Mouse (Mus musculus) CH12.LX (cell line): Measurements from ENCODE around the gene Mecr.

Source experiments
- CTCF ChIP-seq, 2 experiments: IDR thresholded peaks in 1 of 2; conservative IDR thresholded peaks in 1 of 2; 2 replicates each; pipeline ENCODE4 v1.5.1; 2011 to 2012; ENCODE audit warnings: low read depth in 2 of 2, low read length in 2 of 2, improper control_type of control experiment in 1 of 2, inconsistent platforms in 1 of 2, mild to moderate bottlenecking in 1 of 2, moderate library complexity in 1 of 2
- EP300 ChIP-seq: IDR thresholded peaks from 2 replicates; pipeline ENCODE4 v1.6.1; 2011; ENCODE audit warnings: low read length, improper control_type of control experiment
- ETS1 ChIP-seq: conservative IDR thresholded peaks from 2 replicates; pipeline ENCODE4 v1.6.1; 2012; ENCODE audit warnings: low read depth, mild to moderate bottlenecking, inconsistent platforms, low read length, improper control_type of control experiment, moderate library complexity
- JUND ChIP-seq: conservative IDR thresholded peaks from 2 replicates; pipeline ENCODE4 v1.6.1; 2011; ENCODE audit warnings: low read depth, low read length, improper control_type of control experiment
- TCF12 ChIP-seq: IDR thresholded peaks from 2 replicates; pipeline ENCODE4 v1.6.1; 2014; ENCODE audit warnings: low read depth, mild to moderate bottlenecking, inconsistent platforms, low read length, improper control_type of control experiment
- USF1 ChIP-seq: IDR thresholded peaks from 2 replicates; pipeline ENCODE4 v1.6.1; 2014; ENCODE audit warnings: low read depth, mild to moderate bottlenecking, inconsistent platforms, low read length, improper control_type of control experiment
- ZKSCAN1 ChIP-seq: IDR thresholded peaks from 2 replicates; pipeline ENCODE4 v1.6.1; 2012; ENCODE audit warnings: low read depth, inconsistent platforms, low read length, improper control_type of control experiment, borderline replicate concordance

DNA sequence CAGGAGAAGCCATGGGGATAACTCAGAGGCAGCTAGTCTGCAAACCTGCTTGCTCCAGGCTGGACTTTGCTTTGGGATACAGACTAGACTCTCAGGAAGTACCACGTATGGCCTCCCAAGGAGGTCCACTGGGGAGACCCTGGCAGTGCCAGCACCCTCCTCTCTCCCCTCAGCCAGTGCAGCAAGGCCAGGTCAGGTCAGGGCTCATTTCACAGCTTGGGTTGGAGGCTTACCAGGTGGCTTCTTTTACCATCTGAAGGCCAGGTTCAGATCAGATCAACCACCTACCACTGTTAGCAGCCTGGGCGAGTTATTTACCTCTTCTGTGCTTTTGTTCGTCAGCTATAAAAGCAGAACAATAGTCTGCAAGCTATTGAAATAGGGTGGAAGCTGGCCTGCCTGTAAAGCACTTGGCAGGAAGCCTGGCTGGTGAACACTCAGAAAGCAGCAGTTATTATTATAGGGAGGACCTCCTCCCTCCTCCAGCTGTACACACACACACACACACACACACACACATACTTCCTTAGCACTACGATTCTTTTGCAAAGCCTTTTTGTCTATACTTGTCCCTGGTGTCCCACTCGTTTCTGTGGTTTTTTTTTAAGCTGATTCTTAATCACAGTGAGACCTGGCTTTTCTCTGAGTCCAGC lies 6.8 kb downstream of the Mecr start:
- no peak for TF ChIP-seq EP300
- no peak for TF ChIP-seq CTCF (conservative IDR thresholded peaks at IDR 0.05 in 1 of 2, IDR thresholded peaks at IDR 0.05 in 1 of 2; ENCODE audit: low read depth in 2 of 2, low read length in 2 of 2)
- TF ChIP-seq USF1 = no peak
- no peak for TF ChIP-seq JUND
- TF ChIP-seq ZKSCAN1 = no peak
- TF ChIP-seq ETS1 = no peak
- no peak for TF ChIP-seq TCF12
